Mouse (Mus musculus): ENCODE results near the gene Mef2a. TPM values are rescaled to one million over a fixed set of nuclear protein-coding genes. Genes with fewer than 3 reads are reported as not detected.

The Mef2a gene
- total RNA-seq, 2 experiments from 2014 or later, result 157 to 165 TPM

DNA sequence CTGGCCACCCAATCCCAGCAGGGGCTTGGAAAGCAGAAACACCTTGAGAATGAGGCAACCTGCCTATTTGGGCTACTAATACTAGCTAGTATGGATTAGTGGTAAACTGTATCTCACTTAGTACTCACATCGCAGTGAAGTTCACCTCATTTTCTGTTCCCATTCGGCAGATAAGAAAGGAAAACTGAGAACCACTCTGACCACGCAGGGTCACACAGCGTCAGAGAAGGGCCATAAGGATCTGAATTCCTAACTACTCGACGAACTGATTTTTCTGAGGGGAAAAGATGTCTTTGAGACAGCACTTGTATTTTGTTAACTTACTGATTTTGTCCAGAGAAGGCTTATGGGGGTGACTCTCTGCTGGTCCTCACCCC lies 914 bp upstream of the Mef2a start:
- intact Hi-C loops (cut with DNase I), result loop anchor here (2.0 to 5.0 kb wide), 5 partner anchors 74 to 254 kb away; no protein-coding TSS in a partner anchor

DNA sequence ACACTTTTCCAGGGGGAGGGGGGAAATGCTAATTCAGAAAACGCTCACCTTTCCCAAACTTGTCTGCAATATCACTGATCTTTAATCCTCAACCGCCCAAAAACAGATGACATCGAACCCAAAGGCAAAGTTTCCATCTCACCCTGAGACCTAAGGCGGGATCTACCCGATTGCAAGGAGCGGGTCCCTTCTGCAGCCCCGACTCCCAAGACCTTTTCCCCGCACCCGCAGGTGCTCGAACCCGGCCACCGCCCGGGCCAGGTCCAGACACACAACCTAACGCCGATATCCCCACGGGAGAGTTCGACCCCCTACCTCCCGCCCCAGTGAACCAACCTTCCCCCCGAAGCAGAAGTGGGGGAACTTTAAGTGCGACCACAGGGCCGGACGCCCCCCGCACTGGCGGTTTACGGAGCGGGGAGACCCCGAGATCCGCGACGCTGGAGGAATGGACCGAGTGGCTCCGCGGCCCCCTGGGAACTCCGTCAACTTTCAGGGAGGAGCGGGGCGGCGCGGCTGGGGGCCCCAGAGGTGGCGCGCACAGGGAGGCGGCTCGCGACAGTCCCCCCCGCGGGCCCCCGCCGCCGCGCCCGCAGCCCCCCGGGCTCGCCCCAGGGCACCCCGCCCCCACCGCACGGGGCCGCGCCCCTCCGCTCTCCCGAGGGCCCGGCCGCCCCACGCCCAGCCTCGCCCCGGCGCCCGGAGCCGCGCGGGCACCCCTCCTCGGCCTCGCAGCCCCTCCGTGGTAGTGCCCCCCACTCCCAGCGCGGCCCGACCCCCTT lies 576 bp downstream of the Mef2a start:
- peak; percentile 61 to 64 for DNase-seq
- intact Hi-C loops (cut with DNase I), result loop anchor here (2.0 to 5.0 kb wide), 5 partner anchors 75 to 255 kb away; no protein-coding TSS in a partner anchor

More for the DNA sequence above, 914 bp upstream of the Mef2a start:
- no peak for DNase-seq

DNA sequence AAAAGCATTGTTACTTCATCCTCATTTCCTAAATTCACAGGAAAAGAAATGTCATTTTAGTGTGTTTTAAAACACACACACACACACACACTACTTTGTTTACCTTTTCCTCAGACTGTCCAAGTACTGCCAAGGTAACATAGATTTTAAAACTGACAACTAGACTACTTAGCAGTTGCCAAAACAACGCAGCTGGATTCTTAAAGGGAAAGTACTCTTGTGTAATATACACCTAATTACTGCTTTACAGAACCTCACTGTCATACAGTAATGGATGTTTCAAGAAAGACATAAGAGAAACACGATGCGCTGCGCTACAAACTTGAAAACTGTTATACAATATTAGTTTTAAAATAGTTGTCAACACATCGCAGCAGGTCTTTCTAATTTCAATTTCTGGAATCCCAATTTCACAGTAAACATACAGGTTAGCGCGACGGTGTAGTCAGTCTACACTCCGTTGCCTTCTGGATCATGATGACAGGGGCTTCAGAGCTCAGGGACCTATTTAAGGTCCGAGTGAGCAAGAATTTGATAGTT lies 1.2 kb downstream of the Mef2a start:
- DNase-seq, result no peak
- intact Hi-C loops (cut with DNase I), result loop anchor here (5.0 kb wide), 4 partner anchors 76 to 256 kb away; no protein-coding TSS in a partner anchor

DNA sequence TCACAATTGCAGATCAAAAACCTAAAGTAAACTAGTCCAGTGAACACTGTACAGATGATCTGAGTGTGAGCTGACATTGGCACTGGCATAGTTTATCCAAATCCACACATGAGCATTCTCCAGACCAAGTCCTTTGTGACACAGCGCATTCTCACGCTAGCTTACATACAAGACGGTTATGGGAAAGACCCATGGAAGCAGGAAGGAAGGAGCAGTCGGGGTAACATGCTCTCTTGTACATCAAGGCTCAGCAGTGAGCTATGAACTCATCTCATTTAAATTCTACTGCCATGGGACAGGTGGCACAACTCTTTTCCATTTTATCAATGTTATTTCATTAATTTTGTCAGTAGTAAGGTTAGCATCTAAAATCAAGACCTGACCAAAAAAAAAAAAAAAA lies 3.0 kb downstream of the Mef2a start:
- intact Hi-C loops (cut with DNase I), result loop anchor here (5.0 kb wide), 4 partner anchors 78 to 258 kb away; no protein-coding TSS in a partner anchor
- no peak for DNase-seq

DNA sequence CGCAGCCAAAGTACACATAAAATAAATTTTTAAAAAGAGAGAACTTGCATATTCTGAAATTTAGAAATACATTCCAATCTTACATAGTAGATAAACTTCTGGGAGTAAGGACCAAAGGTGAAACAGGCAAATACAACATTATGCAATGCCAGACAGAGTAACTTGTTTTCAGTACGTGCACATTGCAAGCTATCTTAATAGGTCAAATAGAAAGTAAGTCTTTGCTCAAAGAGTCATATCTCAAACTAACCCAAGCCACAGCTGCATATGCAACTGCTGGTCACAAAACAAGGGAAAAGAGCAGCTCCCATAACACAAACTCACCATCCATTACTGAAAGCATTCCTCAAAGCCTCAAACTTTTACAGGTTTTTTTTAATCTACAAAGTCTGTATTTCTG lies 4.3 kb downstream of the Mef2a start:
- intact Hi-C loops (cut with DNase I), result no loop called here
- DNase-seq, result no peak

DNA sequence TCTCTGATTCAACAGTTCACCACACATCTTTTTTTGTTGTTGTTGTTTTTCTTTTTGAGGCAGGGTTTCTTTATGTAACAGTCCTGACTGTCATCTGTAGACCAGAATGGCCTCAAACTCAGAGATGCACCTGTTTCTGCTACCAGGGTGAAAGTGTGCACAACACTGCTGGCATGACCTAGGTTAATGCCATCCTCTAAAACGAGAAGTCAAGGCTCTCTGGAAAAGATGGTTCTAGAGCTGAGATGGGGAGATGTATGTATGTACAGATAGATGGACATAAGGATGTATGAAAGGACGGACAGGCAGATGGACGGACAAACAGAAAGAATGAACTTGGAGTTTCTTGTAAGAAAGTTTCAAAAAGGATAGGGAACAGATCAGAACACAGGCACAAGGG lies 12.1 kb downstream of the Mef2a start:
- DNase-seq, result no peak
- intact Hi-C loops (cut with DNase I), result no loop called here

DNA sequence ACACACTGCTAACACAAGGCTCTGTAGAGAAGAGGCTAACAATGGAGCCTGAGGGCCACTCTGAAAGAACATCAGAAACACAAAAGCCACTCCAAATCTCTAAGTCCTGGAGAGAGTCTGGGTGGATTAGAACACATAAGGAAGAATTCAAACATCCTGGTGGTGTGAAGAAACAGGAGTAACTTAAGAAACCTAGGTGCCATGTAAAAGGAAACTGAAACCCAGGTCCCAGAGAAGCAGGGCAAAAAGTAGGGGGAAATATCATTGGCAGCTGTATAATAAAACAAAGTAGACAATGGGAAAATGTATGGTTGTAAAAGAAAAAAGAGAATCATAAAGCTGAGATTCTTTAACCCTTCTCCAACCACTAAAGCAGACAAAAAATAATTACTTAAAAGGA lies 12.8 kb downstream of the Mef2a start:
- intact Hi-C loops (cut with DNase I), result no loop called here

DNA sequence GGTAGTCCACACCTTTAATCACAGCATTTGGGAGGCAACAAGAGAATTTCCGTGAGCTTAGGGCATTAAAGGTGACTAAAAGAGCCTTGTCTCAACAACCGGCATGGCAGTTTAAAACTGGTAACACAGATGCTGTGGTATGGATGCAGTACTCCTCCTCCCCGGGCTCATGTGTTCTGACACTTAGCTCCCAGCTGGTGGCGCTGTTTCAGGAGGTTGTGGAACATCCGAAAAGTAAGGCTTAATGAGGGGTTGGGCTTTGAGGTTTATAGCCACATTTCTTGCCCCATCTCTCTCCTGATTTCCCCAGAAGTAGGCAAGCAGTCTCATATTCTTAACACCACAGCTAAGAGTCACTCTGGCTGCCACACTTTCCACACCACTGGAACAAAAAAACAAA lies 16.8 kb downstream of the Mef2a start:
- intact Hi-C loops (cut with DNase I), result no loop called here
- no peak for DNase-seq

More for the DNA sequence above, 12.8 kb downstream of the Mef2a start:
- no peak for DNase-seq

DNA sequence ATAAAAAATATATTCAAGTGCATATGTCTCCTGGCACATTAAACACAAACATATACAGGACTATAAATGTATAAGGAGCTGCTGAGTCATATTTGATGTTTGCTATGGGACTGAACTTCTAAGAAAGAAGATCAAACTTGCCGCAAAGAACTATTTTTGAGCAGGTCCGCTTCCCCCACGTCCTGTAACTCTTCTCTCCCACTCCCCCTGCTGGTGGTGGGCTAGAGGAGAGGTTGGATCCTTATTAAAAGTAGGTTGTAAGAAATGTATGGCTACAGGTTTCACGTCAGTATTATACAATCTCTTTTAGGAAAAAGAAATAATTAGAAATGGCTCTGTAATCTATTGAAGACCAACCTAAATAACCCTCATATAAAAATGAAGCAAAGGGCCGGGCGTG lies 19.0 kb downstream of the Mef2a start:
- intact Hi-C loops (cut with DNase I), result no loop called here
- DNase-seq, result no peak

DNA sequence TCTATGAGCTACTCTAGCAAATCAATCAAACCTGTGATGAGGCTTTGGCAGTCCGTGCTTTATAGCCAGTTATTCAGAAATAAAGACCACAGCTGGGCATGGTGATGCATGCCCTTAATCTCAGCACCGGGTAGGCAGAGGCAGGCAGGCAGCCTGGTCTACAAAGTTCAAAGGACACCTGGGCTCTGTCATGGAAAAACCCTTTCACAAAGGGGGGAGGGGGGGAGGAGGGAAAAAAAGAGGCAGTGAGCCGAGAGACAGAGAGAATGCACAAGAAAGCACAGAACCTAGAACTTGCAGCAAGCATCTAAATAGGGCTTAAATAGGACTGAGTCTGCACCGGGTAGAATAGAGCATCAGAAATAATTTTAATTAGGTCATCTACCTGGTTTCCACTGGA lies 19.7 kb downstream of the Mef2a start:
- intact Hi-C loops (cut with DNase I), result no loop called here

DNA sequence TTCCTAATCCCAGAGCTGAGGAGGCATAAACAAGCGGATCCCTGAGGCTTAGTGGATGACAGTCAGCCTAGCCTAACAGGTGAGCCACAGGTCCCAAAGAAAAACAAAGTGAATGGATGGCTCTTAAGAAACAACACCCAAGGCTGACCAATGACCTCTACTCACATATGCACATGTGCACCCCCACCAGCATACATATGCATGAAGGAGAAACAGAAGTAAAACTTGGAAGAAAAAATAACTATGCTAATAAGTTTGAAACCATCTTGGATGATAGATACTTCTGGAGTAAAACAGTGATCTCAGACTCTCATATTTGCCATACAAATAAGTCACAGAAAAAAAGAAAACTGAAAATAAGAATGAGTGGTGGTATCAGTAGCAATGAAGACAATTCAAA lies 28.2 kb downstream of the Mef2a start:
- no peak for DNase-seq
- intact Hi-C loops (cut with DNase I), result no loop called here

More for the DNA sequence above, 19.7 kb downstream of the Mef2a start:
- DNase-seq, result no peak

DNA sequence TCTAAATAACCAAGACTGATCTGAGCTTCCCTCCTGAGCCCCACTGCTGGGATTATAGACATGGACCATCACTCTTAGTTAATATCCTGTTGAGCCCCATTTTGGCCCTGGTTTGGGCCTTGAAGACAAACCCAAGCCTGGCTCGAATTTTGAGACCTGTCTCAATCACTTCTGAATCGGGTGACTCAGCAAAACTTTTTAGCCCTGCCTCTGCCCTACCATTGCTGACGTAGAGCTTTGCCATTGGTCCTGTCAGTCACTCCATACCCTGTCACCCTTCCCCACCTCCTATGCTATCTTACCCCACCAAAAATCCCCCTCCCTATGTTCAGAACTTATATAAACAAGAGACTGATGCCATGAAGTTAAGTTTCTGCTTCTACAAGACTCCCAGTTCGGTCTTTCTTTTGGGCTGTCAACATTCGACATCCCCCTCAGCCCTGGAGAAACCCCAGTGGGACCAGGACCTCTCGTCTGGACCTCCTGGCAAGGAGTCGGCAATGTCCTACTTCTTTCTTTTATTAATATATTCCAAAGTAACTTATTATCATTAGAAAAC lies 30.5 kb downstream of the Mef2a start:
- intact Hi-C loops (cut with DNase I), result no loop called here
- DNase-seq, result no peak

DNA sequence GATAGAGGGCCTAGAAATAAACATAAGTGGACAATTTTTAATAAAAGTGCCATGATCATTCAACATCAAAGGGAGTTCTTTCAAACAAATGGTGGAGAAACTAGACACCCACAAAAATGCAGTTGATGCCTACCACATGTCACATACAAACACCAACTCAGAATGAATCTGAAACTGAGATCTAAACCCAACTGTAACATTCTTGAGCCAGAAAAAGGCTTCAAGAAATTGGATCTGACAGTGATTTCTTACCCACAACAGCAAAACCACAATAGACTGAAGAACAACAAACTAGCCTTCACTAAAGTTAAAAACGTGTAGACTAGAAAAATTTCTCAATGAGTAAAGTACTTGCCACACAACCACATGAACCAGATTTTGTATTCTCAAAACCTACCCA lies 52.3 kb downstream of the Mef2a start:
- intact Hi-C loops (cut with DNase I), result no loop called here
- DNase-seq, result no peak

DNA sequence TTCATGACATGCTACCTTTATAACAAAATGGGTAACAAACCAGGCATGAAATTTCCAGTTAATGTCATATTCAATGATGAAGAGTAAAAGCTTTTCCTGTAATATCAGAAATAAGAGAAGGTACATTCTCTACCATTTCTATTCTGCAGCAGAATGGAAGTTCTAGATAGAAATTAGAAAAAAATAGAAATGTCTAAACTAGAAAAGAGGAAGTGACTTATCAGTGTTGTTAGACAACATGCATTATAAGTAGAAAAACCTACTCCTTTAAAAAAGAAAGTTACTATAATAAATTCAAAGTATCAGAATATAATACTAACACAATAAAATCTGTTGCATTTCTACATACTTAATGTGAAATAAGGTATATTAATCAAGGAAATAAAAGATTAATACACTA lies 54.0 kb downstream of the Mef2a start:
- no peak for DNase-seq
- intact Hi-C loops (cut with DNase I), result no loop called here

DNA sequence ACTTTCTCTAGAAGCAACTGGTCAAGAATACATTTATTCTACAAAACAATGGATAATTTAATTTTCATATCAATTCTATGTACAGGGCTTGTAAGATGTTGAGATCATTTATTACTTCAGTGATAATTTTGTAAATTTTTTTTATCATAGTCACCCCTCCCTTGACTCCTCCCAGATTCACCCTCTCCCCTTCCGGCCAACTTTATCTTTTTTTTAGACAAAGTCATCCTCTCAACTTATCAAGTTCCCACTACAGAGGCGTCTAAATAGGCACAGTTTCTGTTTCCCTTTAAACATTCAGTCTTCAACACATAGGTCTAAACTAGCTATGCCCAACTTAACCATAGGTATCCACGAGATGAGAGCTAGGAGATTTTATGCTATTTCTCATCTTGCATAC lies 59.5 kb downstream of the Mef2a start:
- intact Hi-C loops (cut with DNase I), result no loop called here
- no peak for DNase-seq

DNA sequence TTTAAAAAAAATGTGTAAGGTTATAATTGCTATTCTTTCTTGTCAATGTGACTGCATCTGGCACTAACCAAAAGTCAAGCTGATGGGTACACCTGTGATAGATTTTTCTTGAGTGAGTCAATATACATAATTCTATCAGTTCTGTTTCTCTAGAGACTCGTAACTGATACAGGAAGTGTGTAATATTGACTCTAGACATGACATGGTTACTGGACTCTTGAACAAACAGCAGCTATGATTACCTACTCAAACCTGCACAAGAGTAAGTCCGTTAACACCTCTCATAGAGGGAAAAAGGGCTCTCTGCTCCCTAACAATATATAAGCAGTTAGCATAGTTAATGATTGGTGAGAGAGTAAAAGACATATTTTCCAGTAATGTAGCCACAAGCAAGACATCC lies 62.5 kb downstream of the Mef2a start:
- DNase-seq, result no peak
- intact Hi-C loops (cut with DNase I), result no loop called here

DNA sequence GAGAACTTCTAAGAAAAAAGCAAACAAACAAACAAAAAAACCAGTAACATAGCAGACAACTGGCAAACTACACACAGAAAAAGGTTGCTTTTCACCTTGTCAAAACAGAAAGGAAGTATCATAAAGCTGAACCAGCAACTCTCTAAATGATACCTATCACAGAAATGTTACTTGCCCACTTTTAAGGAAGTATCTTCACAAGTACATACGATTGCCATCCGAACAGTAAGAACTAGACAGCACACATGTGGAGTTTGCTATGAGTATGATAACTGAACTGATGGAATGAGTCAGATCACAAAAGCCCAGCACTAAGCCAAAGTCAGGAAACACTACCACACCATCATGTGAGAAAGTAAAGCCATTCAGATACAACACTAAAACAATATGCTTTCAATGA lies 64.6 kb downstream of the Mef2a start:
- no peak for DNase-seq
- intact Hi-C loops (cut with DNase I), result loop anchor here (5.0 kb wide), 1 partner anchor 36 kb away; no protein-coding TSS in a partner anchor

DNA sequence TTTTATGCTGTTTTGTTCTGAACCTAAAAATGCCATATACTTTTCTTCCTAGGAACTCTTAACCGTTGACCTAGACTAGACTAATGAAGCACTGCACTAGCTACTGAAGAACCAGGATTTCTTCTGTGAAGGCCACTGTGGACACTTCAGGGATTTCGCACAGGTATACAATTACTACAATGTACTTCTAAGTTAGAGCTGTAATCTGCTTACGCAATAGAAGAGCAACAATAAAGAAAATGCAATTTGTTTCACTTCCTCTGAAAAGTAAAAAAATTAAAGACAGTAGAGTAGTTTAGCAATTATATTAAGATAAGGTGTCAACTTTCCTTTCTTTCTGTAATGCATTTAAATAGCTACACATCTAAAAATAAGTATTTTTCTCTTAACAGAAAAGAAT lies 65.6 kb downstream of the Mef2a start:
- intact Hi-C loops (cut with DNase I), result loop anchor here (5.0 kb wide), 1 partner anchor 35 kb away; no protein-coding TSS in a partner anchor
- DNase-seq, result no peak

DNA sequence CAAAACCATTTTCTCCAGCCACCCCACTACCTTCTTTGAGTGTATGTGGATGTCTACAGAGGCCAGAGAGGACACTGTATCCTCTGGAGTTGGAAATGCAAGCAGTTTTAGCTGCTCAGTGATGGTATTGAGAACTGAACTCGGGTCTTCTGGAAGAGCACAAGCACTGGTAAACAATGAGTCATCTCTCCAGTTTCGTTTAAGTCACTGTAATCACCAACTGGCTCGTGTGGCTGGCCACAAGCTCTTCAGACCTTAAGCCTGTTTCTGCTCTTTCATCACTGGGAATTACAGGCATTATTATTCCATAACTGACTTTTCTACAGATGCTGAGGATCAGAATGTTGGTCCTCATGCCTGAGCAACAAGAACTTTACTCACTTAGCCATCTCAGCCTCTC lies 67.7 kb downstream of the Mef2a start:
- intact Hi-C loops (cut with DNase I), result loop anchor here (5.0 kb wide), 1 partner anchor 33 kb away; no protein-coding TSS in a partner anchor
- no peak for DNase-seq

DNA sequence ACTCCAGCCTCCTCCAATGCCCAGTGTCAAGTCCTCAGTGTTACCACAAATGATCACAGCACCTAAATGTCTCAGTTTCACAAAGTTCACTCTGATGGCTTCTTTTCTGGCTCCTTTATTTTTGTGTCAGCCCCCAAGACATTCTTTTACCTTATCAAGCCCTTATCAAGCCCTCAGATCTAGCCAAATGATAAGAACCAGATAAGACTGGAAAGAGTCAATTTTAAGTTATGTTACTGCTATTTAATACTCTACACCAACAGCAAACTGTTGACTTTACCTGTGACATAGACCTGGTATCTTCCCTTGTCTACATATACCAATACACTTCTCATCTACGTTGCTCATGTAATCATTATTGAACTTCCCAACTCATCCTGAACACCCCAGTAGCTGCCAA lies 76.2 kb downstream of the Mef2a start:
- no peak for DNase-seq
- intact Hi-C loops (cut with DNase I), result no loop called here

DNA sequence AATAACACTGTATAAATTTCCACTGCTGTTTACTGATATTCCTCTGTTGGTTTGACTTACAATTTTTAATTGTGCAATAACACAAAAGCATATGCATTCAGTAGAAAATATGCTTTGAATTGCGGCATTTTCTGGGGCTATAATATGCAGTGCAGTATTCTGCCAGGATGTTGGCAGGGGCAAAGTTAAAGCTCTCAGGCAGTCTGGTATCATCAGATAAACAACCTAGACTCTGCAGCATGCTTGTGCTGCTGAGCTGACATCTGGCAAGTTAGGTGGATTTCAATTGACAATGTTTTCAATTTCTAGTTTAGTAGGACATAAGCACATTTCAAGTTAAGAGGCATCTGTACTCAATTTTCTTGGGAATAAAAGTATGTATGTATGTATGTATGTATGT lies 81.3 kb downstream of the Mef2a start:
- intact Hi-C loops (cut with DNase I), result no loop called here
- DNase-seq, result no peak

DNA sequence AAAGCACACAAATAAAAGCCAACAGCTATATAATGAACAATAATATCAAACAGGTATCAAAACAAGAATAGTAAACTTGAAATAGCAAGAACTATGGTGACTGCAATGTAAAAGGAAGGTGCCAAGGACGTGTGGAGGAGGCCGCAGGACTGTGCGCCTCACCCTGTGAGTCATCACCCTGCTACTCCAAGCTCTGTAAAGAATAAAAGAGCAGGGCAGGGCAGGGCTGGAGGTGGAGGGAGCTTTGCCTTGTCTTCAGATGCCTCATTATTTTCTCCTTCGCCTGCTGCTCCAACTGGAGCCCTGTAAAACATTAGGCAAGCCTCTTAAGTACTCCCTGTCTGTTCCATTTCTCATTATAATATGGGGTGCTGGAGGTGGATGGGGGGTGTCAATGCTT lies 85.2 kb downstream of the Mef2a start:
- intact Hi-C loops (cut with DNase I), result no loop called here
- no peak for DNase-seq

All from heart, postnatal 14 days (tissue).